Mouse (Mus musculus): ENCODE results near the gene Selenov. TPM values are rescaled to one million over a fixed set of nuclear protein-coding genes. Genes with fewer than 3 reads are reported as not detected.

The Selenov gene
- not detected for polyA plus RNA-seq (2017; shearing (Covaris generic))

DNA sequence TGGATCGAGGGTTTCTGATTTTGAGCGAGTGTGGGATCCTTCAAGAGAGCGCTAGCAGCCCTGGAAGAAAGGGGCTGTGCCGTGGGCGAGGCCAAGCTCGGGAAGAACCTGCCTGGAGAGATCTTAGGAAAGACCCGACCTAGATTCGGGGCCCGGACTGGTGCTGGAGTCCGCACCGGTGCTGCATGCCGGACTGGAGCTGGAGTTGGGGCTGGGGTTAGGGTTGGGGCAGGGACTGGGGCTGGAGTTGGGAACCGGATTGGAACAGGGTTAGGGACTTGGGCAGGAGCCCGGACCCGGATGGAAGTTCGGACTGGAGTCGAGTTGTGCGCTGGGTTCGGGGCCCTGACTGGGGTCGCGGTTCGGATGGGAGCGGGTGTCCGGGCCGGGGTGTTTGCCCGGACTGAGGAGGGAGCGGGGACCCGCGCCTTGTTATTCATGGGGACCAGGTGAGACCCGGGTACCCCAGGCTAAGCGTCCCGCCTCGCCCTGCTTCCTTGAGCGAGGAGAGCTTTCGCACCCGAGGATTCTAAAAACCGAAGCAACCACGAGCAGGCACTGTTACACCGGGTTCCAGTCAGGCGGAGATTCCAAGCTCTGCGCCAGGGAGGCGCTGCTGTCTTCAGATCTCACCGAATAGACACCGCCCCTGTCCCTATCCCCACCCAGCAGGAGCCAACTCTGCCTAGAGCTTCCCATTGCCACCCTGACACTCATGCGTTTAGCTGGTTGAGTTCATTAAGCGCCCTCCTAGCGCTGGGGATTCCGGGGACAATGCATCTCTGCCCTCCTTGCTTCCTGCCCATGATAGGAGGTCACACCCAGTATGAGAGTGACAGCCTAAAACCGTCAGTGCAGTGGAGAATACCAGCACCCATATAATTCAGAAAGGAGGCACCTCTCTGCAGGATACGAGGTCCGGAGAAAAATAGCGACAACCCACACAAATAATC lies at the start of gene Selenov:
Selenov (minus strand) TSS at position 549 of the 953 bp plus-strand sequence.

GRCm38 (mm10) chr7:28338108-28338998 lies 47.4 kb upstream of the Selenov start, which contains the start of gene Supt5:
Gene Supt5, minus strand, starts transcription at chr7:28338746.

GRCm38 (mm10) chr7:28311926-28312543 lies 21.0 kb upstream of the Selenov start, which contains the start of gene Timm50:
Gene Timm50, minus strand, starts transcription at chr7:28312072.

DNA sequence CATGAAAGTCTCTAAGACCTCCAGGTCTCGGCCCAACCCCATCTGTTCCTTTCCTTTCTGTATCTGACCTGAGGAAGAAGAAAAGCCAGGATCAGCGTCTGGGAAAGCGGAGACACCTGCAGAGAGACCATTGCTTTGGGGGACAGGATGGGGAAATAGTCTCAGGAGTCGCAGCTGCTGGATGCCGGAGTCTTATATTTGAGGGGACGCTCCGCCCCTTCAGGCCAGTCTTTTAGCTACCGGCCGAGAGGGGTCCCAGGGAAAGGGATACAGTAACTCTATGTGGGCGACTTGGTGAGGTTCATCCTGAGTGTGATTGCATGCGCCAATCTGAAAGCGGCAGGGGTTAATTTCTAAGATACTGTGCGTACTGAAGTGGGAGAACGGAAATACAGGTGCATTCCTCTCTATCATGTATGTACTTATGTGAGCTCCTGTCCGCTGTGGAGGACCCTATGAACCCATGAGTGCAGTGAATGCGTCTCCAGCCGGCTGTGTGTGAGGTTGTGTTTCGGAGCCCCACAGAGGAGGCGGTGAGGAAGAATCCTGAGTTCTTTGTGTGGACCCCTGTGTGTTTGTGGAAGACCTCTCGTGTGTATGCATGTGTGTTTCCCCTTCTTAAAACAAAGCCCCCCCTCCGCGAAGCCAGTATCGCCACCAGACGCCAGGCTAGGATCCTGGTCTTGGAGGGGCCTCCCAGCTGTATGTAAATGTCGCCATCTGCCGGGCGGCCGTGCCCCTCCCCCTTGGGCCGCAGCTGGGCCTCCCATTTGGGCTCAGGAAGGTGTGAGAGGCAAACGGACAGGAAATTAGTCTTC lies 10.8 kb upstream of the Selenov start, which contains the start of gene Dll3:
Dll3 (minus strand) TSS at position 623 of the 818 bp plus-strand sequence.

DNA sequence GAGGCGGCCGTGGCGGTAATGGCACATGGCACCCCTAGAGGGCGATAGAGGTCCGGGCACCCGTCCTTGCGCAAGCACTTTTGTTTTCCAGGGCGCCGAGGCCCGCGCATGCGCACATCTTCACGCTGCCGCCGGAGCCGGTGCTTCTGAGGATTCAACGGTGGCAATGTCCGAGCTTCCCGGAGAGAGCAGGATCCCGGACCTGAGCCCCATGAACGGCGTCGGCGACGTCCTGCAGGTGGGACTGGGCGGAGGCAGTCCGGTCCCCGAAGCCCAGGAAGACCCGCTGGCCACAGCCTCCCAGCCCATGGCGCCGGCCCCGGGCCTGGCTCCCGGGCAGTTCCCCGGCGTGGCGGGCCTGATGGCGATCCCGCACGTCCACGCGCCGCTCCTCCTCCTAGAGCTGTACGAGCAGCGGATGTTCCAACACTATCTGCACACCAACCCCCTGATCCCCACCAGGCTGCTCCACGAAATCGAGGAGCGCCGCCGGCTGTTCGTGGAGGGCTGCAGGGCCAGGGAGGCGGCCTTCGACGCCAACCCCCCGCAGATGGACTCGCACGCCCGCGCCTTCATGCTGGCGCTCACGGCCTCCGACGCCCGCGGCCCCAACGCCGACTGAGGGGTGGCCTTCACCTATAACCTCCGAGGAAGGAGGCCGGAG lies 13.2 kb downstream of the Selenov start, which contains the start of gene Eid2b:
Eid2b (plus strand) TSS at position 125 of the 664 bp plus-strand sequence.

DNA sequence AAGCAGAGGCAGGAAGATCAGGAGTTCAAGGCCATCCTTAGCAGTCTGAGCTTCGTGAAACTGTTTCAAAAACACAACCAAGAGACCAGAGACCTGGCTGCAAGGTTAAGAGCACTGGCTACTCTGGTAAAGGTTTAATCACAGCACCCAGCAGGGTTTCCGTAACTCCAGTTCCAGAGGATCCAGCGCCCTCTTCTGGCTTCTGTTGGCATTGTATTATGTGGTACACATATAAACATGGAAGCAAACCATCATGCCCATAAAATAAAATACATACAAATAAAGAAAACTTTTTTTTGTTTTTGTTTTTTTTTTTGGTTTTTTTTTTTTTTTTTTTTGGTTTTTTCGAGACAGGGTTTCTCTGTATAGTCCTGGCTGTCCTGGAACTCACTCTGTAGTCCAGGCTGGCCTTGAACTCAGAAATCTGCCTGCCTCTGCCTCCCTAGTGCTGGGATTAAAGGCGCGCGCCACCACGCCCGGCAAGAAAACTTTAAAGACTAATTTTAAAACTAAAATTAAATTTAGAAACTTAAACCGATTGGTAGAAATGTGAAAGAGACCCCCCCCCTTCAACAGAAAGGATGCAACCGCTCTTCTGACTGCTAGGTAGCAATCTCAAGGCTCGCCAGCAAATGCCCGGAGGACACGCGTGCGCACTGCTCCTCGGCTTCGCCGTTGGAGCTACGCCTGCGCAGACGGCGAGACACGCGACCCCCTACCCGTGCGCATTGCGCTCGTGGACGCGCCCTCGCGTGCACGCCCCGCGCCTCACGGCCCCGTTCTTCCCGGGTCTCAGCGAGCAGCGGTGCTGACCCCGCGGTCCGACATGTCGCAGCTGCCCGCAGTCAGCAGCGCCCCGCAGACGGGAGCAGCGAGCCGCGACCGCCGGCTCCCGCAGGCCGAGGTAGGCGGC lies 23.6 kb downstream of the Selenov start, which contains the start of gene Eid2:
Eid2 (plus strand) TSS at position 753 of the 913 bp plus-strand sequence.

Other genes with a start within 250 kb of the Selenov start
- gene Psmc4, start 241.1 kb downstream of the Selenov start, polyA plus RNA-seq (2017; shearing (Covaris generic)) = 217 TPM
- gene Fcgbp, start 219.9 kb downstream of the Selenov start, polyA plus RNA-seq (2017; shearing (Covaris generic)) = not detected
- not detected for gene 9530053A07Rik, start 161.7 kb downstream of the Selenov start, polyA plus RNA-seq (2017; shearing (Covaris generic))
- gene Fbl, start 121.5 kb downstream of the Selenov start, polyA plus RNA-seq (2017; shearing (Covaris generic)) = 191 TPM
- 7.4 TPM for gene Dyrk1b, start 111.7 kb downstream of the Selenov start, polyA plus RNA-seq (2017; shearing (Covaris generic))
- gene Eid2, start 23.3 kb downstream of the Selenov start, polyA plus RNA-seq (2017; shearing (Covaris generic)) = not detected
- gene Eid2b, start 13.4 kb downstream of the Selenov start, polyA plus RNA-seq (2017; shearing (Covaris generic)) = 2.7 TPM
- not detected for gene Dll3, start 11.1 kb upstream of the Selenov start, polyA plus RNA-seq (2017; shearing (Covaris generic))
- 50.8 TPM for gene Timm50, start 20.9 kb upstream of the Selenov start, polyA plus RNA-seq (2017; shearing (Covaris generic))
- gene Supt5, start 47.6 kb upstream of the Selenov start, polyA plus RNA-seq (2017; shearing (Covaris generic)) = 196 TPM
- 922 TPM for gene Rps16, start 59.5 kb upstream of the Selenov start, polyA plus RNA-seq (2017; shearing (Covaris generic))
- gene Plekhg2, start 81.4 kb upstream of the Selenov start, polyA plus RNA-seq (2017; shearing (Covaris generic)) = 98.2 TPM
- gene Zfp36, start 89.1 kb upstream of the Selenov start, polyA plus RNA-seq (2017; shearing (Covaris generic)) = 242 TPM
- gene Med29, start 101.5 kb upstream of the Selenov start, polyA plus RNA-seq (2017; shearing (Covaris generic)) = 28.4 TPM
- gene Paf1, start 101.8 kb upstream of the Selenov start, polyA plus RNA-seq (2017; shearing (Covaris generic)) = 109 TPM
- 466 TPM for gene Gmfg, start 146.3 kb upstream of the Selenov start, polyA plus RNA-seq (2017; shearing (Covaris generic))
- gene Lrfn1, start 160.8 kb upstream of the Selenov start, polyA plus RNA-seq (2017; shearing (Covaris generic)) = not detected
- not detected for gene Ifnl2, start 219.3 kb upstream of the Selenov start, polyA plus RNA-seq (2017; shearing (Covaris generic))
- gene Ifnl3, start 231.7 kb upstream of the Selenov start, polyA plus RNA-seq (2017; shearing (Covaris generic)) = not detected
- gene Sycn, start 249.7 kb upstream of the Selenov start, polyA plus RNA-seq (2017; shearing (Covaris generic)) = not detected

All from activated CD4-positive, CD25-positive, alpha-beta regulatory T cell, adult 9 weeks (primary cell).